Mouse (Mus musculus) R1 (cell line): Measurements from ENCODE around the gene Gm20388.

ENCODE experiments used
- DNase-seq: peaks from one replicate; pipeline ENCODE4 v3.0.0-alpha.2; 2018; ENCODE audit warnings: low read depth, low spot score

Gene Gm20388

DNA sequence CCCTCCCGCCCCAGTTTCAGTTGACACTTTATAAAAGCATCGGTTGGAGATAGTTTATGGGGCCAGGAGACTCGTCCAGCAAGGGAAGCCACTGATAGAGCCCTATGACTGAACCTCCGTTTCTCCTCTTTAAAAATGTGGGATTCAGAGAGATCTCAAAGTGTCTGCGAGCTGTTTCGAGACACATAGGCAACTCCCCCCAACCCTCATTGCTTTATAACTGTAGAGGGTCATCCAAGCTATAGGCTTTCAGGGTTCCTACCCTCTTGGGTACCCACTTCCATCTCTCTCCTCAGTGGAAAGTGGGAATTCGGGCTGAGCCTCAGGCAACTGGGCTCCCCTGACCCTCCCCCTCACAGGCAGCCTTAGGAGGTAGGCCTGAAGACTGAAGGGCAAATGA, 1170.8 kb downstream of the Gm20388 start:
- no peak for DNase-seq

DNA sequence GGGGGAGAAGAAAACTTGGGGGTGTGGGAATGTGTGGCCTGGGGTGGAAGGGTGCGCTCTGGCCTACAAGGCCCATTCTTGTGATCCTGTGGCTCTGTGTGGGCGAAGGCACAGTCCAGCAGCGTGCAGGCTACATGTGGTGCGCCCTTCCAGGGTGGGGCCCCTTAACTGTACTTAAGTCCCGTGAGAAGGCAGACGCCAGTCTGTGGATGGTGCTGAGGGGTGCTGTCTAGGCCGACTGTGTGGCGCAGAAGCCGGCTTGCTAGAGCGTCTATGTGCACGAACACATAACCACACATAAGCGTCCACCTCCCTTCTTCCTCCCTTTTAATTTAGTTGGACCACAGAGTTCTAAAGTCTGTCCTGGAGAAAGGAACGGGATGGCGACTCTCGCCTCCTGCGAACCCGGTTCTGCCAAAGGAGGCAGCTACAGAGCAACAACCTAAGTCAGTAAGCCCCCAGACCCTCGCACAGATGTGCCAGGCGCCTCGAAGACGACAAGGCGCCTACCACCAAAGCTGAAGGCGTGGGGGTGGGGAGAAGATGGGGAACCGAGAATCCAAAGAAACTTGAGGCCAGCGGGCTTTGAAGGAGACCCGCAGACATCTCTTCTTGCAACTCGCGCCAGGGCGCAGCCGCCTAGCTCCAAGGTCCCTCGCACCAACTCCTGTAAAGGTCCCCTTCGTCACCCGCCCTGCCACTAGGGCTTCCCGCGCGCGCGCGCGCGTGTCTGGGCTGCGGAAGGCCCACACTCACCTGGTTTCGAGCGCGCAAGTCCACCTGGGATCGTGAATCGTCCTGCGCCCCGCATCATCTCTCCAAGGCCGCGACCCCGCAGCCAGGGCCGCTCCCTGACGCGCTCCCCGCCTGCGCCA, 1171.8 kb downstream of the Gm20388 start:
- DNase-seq: peak; percentile 52

DNA sequence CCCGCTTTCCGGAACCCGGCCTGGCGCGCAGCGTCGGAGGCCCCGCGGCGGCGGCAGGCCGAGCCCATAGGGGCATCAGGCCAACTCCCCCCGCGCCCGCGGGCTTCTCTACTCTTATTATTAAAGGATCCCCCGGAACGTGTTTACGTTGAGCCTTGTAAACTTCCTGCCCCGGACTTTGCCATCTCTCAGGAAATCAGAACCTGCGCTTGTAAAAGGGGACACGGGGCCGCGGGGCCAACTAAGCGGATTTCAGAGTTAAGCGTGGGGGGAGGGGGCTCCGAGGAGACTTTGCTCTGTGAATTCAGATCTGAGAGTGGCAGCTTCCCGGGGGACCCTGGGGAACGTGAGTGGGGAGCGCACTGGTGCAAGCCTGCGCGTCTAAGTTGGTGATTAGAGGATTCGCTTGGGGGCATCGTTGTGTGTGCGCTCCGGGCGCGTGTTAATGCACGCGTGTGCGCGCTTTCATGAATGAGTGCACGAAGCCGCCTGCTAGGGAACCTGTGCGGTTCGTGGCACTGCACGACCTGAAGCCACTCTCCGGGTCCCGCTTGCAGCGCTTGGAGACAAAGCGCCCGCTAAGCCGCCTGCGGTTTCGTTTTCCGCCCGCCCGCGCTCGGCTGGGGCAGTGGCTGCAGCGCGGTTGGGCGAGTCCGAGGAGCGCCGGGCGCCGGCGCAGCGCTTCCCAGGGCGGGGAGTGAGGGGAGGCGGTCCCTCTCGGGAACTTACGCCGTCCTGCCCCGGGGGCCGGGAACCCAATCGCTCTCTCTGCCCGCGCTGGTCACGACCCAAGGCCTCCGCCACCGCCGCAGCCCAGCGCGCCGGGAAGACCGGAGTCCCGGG, 1172.7 kb downstream of the Gm20388 start:
- DNase-seq: peak; percentile 81

DNA sequence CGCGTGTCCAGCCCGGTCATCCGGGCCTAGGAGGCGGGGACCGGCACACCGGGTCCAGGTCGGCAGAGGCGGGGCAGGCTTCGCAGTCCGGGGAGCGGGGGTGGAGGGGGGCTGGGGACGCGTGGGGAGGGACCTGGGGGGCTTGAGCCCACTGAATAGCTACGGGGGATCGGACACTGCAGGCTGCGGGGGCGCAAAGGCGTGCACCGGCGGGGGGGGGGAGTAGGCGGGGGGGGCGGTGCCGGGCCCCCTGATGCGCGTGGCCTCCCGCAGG, 1173.2 kb downstream of the Gm20388 start:
- DNase-seq: no peak

DNA sequence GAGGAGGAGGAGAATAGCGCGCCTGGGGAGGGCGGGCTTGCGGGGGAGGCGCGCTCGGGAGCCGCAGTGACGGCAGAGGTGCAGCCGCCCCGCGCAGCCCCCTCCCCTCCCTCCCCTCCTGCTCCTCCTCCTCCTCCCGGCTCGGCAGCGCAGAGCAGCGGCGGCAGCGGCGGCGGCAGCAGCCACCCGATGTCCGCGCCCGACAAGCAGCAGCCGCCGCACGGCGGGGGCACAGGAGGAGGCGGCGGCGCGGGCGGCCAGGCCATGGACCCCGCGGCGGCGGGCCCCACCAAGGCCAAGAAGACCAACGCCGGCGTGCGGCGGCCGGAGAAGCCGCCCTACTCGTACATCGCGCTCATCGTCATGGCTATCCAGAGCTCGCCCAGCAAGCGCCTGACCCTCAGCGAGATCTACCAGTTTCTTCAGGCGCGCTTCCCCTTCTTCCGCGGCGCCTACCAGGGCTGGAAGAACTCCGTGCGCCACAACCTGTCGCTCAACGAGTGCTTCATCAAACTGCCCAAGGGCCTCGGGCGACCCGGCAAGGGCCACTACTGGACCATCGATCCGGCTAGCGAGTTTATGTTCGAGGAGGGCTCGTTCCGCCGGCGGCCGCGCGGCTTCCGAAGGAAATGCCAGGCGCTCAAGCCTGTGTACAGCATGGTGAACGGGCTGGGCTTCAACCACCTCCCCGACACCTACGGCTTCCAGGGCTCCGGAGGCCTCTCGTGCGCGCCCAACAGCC, 1173.7 kb downstream of the Gm20388 start, which contains the start of gene Foxf1:
Gene Foxf1, plus strand, starts transcription at position 177 of the 742 bp plus-strand sequence.
- peak; percentile 54 for DNase-seq

DNA sequence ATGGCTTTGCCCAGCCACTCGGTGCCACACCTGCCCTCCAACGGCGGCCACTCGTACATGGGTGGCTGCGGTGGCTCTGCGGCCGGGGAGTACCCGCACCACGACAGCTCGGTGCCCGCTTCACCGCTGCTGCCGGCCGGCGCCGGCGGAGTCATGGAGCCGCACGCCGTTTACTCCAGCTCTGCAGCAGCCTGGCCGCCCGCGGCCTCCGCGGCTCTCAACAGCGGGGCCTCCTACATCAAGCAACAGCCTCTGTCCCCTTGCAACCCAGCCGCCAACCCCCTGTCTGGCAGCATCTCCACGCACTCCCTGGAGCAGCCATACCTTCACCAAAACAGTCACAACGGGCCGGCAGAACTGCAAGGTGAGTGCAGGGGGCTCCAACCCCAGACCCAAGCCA, 1174.4 kb downstream of the Gm20388 start:
- no peak for DNase-seq

DNA sequence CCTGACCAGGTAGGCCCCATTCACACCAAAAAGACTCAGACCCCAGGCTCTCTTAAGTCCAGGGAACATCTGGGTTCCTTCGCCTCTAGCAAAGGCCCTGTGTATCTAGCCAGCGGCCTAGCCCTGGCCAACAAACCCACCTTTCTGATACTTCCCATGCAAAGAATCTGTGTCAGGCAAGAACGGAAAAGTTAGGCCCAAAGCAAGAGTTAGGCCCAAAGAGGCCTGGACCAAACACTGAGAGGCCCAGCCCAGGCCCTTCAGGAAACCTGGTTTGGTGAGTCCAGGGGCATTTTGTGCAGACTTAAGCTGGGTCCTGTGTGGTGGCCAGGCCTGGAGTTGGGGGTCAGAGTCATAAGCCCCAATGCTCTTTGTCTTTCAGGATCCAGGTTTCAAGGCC, 1174.9 kb downstream of the Gm20388 start:
- no peak for DNase-seq

DNA sequence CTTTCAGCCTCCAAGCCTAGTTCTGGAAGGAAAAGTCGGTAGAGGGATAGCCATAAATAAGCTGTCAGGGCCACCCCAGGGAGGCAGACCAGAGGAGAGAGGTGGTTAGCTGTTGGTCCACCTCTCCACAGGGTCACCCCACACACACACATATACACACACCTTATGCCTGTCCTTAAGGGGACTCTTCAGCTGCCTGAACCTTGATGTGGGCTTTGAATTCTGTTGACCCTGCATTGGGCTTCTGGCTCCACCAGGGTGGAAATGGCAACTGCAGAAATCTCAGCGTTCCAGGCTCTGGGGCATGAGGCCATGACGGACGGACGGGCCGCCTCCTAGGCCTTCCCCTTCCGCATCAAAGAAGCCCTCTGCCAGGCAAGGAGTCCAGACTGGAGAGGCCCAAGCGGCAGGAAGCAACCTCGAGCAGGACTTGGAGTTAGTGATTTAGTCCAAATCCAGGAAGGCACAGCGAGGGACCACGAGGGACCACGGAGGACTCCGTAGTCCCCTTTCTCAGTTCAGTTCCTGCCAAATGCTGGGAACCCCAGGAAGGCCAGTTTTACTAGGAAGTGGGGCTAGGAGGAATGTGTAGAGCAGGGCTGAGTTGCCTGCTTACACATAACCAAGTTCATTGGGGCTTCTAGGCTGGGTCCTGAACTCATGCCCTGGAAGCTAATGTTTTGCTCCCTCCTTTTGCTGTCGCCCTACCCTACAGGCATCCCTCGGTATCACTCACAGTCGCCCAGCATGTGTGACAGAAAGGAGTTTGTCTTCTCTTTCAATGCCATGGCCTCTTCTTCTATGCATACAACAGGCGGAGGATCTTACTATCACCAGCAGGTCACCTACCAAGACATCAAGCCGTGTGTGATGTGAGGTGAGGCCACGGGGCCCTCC, 1175.6 kb downstream of the Gm20388 start:
- no peak for DNase-seq

DNA sequence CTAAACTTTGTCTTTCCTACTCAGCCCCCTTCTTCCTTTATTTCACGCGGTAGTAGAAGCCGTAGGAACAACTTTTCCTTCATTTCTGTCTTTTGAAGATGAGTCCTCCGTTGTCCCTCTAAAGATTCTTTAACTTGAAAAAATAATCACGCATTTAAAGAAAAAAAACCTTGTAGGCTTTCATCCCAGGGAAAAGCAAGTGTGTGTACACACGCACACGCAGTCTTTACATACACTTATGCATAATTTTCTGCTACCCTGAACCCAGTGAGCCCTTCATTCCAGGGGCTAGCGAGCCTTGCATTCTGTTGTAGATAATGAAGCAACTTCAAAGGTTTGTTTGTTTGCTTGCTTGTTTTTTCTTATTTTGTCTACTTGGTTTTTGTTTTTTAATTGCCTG, 1177.6 kb downstream of the Gm20388 start:
- DNase-seq: no peak

DNA sequence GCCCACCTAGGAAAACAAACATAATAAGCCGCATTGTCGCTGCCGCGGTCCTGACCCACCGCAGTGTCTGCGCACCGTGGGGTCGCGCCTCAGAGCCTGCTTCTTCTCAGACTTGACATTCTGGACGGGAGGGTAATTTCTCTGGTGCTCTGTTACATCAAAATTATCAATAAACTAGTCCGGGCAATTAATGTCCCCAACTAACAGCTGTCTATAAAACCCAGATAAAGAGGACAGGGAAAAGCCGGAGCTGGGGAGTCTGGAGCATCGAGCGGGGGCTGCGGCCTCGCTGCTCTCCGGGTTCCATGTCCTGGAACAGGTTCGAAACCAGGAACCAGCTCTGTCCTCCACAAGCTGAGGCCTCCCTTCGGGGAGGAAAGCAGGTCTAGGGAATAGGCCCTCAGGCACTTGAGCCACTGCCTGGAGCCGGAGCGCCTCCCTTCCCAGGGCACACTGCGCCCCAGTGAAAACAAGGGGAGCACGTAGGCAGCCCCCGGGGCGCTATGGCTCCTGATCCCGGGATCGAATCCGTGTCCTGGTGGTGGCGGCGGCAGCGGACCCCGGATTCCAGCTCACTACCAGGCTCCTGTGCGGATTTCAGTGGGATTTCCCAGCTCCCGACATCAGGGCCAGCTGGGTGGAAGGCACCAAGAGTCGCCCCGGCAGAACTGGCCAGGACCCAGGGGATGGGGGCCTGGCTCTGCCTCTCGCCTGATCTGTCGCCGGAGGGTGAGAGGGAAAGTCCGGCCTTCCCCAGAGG, 1178.4 kb downstream of the Gm20388 start:
- DNase-seq: no peak

DNA sequence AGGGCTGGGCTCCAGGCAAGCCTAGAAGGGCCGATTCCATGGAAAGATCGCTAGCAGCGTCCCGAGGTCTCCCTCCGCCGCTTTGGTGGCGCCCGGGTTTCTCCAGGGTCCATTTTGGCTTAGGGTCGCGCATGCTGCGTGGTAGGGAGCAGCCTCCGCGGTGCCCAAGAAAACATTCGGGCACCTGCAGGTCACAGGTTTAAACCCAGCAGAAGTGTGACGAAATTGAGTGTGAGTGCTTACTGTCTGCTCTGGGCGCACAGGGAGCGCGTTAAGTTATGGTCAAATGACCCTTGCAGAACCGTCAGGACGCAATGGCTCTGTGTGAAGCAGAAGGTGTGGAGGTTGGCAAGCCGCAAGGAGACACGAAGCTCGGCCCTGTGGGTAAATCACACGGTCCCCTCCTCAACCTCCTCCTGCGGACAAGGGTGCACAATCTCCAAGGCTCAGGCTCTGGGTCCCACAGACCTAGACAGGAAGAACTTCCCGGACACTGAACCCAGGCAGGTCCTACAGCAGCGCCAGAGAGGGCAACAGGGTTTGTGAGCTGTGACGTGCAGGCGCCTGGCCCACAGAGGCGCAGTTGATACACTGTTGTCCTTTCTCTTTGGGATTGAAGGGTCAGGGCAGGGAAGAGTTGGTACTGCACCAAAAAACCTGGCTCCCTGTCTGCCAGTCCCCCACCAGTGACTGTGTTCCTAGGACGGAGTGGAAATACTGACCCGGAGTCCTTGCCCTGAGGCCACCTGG, 1179.2 kb downstream of the Gm20388 start:
- no peak for DNase-seq

DNA sequence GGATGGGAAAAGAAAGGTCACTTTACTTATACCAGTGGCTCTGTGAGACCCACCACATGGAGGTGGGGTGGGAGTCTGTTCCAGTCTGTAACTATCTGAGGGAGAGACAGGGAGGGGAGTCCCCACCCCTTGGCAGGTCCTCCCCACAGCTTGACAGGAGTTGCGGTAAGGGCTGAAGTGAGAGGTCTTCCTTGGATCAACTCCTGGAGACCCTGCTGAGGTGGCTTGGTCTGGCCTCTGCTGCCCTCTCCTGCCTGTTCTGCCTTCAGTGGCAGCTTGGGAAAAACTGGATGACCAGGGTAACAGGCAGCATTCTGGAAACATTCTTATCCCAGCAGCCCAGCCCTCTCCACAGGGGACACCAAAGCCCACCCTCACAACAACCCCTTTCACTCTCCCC, 1180.1 kb downstream of the Gm20388 start:
- no peak for DNase-seq

DNA sequence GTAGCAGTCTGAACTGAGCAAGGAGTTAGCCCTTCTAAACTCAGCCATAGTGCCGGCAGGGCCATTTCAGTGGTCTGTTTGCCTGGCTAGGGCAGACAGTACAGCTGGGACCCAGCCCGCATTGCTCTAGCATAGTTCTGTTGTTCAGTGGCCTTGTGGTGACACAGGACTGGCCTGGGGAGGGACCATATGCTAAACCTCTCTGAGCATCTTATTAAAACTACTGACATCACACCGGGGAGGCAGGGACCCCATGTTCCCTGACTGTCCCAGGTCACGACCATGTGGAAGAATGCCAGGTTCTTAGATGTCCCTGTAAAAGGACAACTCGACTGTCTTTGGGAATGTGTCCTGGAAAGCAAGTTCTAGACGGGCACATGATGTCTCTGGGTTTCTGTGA, 1181.5 kb downstream of the Gm20388 start:
- DNase-seq: no peak

DNA sequence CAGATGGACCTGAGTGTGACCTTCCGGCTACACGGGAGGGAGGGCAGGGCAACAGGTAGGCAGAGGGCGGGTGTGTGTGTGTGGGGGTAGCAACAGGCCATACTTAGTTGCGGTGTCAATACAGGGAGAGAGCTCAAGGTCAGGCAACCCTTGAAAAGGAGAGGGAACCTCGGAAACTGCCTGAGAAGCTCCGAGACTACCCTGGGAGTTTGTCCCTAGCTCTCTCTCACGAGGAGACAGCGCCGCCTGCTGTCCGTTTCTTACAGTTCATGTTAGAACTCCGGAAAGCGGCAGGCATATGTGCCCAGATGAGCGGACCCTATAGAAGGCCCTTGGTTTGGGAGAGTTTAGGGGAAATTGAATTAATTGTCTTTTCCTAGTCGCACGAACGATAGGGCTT, 1182.0 kb downstream of the Gm20388 start:
- DNase-seq: peak; percentile 84

DNA sequence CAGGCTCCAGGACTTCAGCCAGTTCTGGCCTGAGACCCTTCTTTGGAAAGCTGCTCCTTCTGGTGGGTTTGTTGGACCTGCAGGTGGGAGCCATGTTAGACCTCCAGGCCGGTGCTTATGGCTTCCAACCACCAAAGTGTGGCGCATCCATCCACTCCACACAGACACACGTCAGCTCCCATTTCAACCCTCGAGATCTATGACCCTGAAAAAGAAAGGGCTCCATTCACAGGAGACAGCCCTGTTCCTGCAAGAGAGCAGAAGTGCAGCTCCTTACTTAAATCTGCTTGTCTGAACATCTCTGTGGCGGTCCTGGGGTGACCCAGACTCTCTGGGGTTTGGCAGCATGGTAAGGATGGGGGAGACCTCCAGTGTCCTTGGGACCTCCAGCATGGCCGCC, 1182.9 kb downstream of the Gm20388 start:
- DNase-seq: no peak

DNA sequence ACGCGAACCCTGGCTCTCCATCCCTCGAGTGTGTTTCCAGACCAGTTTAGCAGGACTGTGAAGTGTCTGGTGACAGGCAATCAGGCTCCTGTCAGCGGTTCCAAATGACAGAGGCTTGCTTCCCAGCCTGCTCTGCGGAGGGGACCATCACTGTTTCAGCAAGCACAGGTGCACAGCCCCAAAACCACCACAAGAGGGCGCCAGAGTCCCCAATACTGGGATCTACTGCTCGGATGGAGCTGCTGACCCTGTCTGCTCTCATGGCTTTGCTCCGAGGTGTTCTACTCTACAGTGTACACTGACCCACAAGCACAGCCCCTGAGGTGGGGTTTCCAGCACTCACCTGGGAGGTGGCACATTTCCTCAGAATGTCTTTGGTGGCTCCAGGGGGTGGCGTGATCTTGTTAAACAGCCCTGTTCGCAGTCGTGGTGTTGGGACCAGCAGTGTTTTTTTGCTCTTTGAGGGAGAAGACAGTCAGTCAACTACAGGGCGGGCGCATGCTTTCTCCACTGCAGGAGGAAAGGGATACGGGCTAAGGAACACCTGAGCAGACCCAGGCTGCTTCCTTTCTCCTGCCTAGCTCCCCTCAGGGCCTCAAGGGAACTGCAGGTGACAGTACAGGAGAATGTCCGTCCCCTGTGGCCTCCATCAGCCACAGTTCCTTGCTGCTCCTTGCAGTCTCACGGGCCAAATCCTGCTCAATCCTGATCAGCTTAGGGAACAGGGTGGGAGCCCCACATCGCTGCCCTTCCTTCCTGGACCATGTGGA, 1193.6 kb downstream of the Gm20388 start:
- DNase-seq: peak; percentile 79

DNA sequence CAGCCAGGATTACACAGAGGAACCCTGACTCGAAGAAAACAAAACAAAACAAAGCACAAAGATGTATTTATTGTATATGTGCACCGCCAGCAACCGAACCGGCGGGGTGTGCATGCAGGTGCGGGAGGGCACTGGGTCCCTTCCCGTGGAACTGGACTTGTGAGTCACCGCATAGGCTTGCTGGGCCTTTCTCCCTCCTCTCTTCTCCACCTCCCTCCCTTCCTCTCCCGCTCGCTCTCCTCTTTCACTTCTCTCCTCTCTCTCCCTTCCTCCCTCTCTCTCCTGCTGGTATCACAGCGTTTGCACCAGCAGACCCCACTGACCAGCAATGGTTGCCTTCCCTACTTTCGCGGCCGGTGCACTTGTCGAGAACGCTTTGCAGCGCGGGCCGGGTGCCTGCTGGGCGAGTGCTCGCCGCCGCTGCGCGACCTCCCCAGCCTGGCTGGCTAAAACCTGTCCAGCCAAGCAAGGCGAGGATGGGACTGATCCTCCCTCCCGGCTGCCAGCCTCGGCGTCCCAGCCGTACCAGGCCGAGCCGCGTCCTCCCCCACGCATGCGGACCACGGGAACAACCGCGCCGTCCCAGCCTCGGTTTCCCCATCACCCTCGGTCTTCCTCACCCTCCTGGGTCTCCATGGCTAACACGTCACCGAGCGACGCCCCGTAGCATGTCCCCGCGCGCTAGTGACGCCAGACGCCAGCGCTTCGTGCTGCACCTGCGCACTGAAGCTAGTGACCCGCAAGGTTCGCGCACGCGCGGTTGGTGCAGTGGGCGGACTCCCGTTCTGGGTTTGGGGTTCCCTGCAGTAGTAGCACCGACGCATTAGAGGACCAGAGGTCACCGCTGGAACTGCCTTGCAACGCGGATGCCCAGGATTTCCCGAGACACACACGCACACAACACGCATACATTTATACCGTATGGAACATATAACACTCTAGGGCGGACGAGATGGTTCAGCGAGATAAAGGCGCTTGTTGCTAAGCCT, 1197.3 kb downstream of the Gm20388 start, which contains the start of gene Mthfsd:
Gene Mthfsd, minus strand, starts transcription at position 725 of the 989 bp plus-strand sequence.
- peak; percentile 95 for DNase-seq

DNA sequence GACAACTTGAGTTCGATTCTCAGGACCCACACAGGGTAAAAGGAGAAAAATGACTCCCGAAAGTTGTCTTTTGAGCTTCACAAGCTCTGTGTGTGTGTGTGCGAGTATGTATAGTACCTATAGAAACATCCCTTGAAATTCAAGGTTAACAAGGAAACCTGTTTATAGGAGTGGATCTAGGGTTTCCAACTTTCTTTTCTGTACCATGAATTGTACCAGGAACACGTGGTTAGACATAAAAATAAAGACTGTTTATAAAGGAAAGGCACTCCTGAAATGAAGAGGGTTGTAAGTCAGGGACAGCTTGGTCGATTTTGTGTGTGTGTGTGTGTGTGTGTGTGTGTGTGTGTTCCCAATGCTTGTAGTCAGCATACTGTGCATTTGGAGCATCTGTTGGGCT, 1198.0 kb downstream of the Gm20388 start:
- DNase-seq: no peak
